Mouse (Mus musculus) small intestine, adult 2 months (tissue): ENCODE measurements around the gene Ccl9.

Experiments
- CTCF ChIP-seq: fragments of 200-500 bp; IDR thresholded peaks from 2 replicates; pipeline ENCODE4 v1.5.1; 2012; ENCODE audit warnings: low read depth, mild to moderate bottlenecking, control low read depth, inconsistent platforms, low read length, moderate library complexity, mixed read lengths; ENCODE audit not compliant: insufficient replicate concordance, insufficient read length; ENCODE audit errors: extremely low read depth
- POLR2A ChIP-seq: fragments of 200-500 bp; IDR thresholded peaks from 2 replicates; pipeline ENCODE4 v1.6.1; 2012; ENCODE audit warnings: low read depth, mild to moderate bottlenecking, control low read depth, inconsistent platforms, low read length, moderate library complexity

DNA sequence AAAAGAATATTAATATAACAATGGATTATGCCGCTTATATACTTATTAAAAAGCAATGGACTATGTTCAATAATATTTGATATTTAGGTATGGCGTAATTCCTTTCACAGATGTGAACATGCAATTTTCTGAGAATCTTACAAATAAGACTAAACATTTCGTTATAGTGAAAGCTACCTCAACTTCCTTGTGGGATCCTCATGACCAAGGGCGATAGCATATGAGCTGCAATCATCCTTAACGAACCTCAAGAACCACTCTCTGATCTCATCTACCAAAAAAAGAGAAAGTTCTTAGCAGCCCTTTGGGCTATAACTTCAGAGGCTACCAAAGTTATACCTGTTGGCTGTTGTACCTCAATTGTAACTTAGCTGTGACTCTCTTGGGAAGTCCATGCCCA is 15.0 kb upstream of the Ccl9 start:
- no peak for TF ChIP-seq POLR2A
- no peak for TF ChIP-seq CTCF
